Mouse (Mus musculus) forebrain, embryonic 14.5 days (tissue): ENCODE results near the gene Nr1i2. TPM values are rescaled to one million over a fixed set of nuclear protein-coding genes. Genes with fewer than 3 reads are reported as not detected.

Experiments
- ATAC-seq: fragments of 200-750 bp; cut with Nextera tagmentation; 2 replicates; pipeline ENCODE4 v1.8.0; 2017; ENCODE audit warnings: mild to moderate bottlenecking, moderate library complexity
- DNase-seq: peaks from one replicate; pipeline ENCODE4 v3.0.0-alpha.2; 2015; ENCODE audit warnings: low spot score
- H3K27ac ChIP-seq: fragments of 300-500 bp; sonication (generic); 2 replicates; pipeline ENCODE4 v1.5.1; 2014; ENCODE audit warnings: low read depth, mild to moderate bottlenecking, control low read depth, low read length, moderate library complexity
- H3K27me3 ChIP-seq: fragments of 300-500 bp; sonication (generic); replicated peaks from 2 replicates; pipeline ENCODE4 v1.6.1; 2014; ENCODE audit warnings: low read length, control low read depth, mixed read lengths; ENCODE audit not compliant: control insufficient read depth, insufficient read depth
- H3K36me3 ChIP-seq: fragments of 300-500 bp; sonication (generic); 2 replicates; pipeline ENCODE4 v1.6.1; 2014; ENCODE audit warnings: low read length, control low read depth; ENCODE audit not compliant: control insufficient read depth, insufficient read depth
- H3K4me1 ChIP-seq: fragments of 300-500 bp; sonication (generic); 2 replicates; pipeline ENCODE4 v1.6.1; 2014; ENCODE audit warnings: antibody characterized with exemption, low read length, control low read depth; ENCODE audit not compliant: control insufficient read depth, insufficient read depth
- H3K4me2 ChIP-seq: fragments of 300-500 bp; sonication (generic); 2 replicates; pipeline ENCODE4 v1.6.1; 2014; ENCODE audit warnings: mild to moderate bottlenecking, control low read depth, low read length
- H3K4me3 ChIP-seq: fragments of 300-500 bp; sonication (generic); 2 replicates; pipeline ENCODE4 v1.5.1; 2014; ENCODE audit warnings: low read depth, low read length, control low read depth
- H3K9ac ChIP-seq: fragments of 300-500 bp; sonication (generic); 2 replicates; pipeline ENCODE4 v1.6.1; 2014; ENCODE audit warnings: mild to moderate bottlenecking, low read length, control low read depth, moderate library complexity
- H3K9me3 ChIP-seq: fragments of 300-500 bp; sonication (generic); replicated peaks from 2 replicates; pipeline ENCODE4 v1.6.1; 2016; ENCODE audit warnings: low read length, control low read depth, mixed read lengths; ENCODE audit not compliant: control insufficient read depth
- WGBS: fragments of 180-500 bp; shearing (Covaris S2); extraction: QIAGEN DNeasy Blood & Tissue Kit; methylation state at CpG from one replicate; pipeline ENCODE4 v1.1.7; 2014; 5-methylcytosine and 5-hydroxymethylcytosine counted together
- polyA plus RNA-seq: library from polyadenylated mRNA; unstranded; fragments of >200 nt; fragmentation: Nextera tagmentation; extraction: Ambion mirVana; gene quantifications from 2 replicates; pipeline ENCODE4 v1.2.1, GENCODE M21; 2014

The Nr1i2 gene
- polyA plus RNA-seq, 1 experiment from 2014 or later = not detected

DNA sequence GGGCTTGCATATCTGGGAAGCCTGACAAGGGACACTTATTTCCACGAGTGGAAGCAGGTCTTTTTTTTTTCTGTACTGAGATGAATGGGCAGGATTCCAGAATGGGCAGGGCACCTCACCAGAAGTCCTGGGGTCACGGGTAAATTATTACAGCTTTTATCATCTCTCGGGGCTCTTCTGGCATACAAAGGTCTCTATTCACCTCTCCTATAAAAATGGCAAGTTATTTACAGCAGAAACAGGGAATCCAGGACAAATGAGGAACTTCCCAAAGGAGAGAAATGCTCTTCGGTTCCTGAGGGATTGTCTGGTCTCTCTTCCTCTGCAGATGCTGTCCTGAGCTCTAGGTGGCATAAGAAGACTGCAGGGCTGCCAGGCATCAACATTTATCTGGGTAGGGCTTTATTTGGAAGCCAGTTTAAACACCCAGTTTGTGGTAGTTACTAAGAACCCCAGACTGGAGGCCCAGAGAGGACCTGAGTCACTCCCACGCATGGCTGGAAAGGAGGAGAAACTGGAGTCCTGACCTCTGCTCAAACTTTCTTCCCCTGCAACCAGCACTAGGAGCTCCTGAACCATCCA, 816 bp upstream of the Nr1i2 start:
- 57% methylated on average over 5 of the region's 5 CpGs for WGBS
- Histone ChIP-seq H3K4me3 (no peak overlapping the region), H3K4me1 (no peaks in the 10 kb centered on the region), H3K27ac (no peak overlapping the region), H3K4me2 (no peak overlapping the region), H3K9me3 (no peaks in the 10 kb centered on the region), H3K27me3 (no peaks in the 10 kb centered on the region), H3K9ac (no peak overlapping the region), H3K36me3 (no peaks in the 10 kb centered on the region)
- DNase-seq (no peak), ATAC-seq (no peak)

DNA sequence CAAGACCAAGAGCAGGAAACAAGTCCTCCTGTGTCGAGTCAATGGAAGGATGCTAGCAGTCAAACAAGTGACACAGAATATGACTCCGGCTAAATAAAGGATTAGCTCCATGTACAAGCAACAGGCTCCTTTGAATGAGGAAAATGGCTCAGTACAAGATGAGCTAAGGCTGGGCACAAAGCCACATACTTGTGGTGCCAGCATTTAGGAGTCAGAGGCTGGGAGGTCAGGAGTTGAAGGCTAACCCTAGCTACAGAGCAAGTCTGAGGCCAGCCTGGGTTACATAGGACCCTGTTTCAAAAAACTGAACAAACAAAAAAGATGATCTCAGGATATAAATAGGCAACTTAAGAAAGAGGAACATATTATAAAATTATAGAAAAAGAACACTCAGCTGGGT, 4.5 kb downstream of the Nr1i2 start:
- Histone ChIP-seq H3K27me3 (no peaks in the 10 kb centered on the region), H3K4me3 (no peak overlapping the region), H3K36me3 (no peaks in the 10 kb centered on the region), H3K4me1 (no peaks in the 10 kb centered on the region), H3K27ac (no peak overlapping the region), H3K4me2 (no peak overlapping the region), H3K9me3 (no peaks in the 10 kb centered on the region), H3K9ac (no peak overlapping the region)
- WGBS = 73% methylated on average over 2 of the region's 2 CpGs
- ATAC-seq = no peak
- no peak for DNase-seq

DNA sequence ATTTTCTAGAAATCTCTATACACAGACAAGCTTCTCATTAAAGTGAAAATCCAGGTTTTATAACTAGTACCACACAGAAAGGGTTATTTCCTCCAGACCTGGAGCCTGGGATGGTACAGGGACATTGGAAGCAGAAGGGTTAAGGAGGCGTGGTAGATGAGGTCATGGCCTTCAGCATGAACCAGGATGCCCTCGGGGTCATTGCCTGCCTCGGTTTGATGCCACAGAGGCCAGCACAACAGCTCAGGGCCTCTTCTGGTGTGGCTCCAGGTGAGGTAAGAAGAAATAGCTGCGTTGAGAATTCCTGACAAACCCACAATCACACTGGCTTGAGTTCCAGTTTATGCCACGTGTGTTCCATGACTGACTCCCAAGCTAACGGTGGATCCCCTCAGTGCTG, 5.8 kb downstream of the Nr1i2 start:
- H3K9ac ChIP-seq = no peak overlapping the region
- no peak for ATAC-seq
- H3K27ac ChIP-seq = no peak overlapping the region
- no peaks in the 10 kb centered on the region for H3K36me3 ChIP-seq
- WGBS = 41% methylated on average over 6 of the region's 6 CpGs
- DNase-seq = no peak
- no peak overlapping the region for H3K4me2 ChIP-seq
- H3K4me3 ChIP-seq = no peak overlapping the region
- H3K9me3 ChIP-seq = no peaks in the 10 kb centered on the region
- no peaks in the 10 kb centered on the region for H3K27me3 ChIP-seq
- H3K4me1 ChIP-seq = no peaks in the 10 kb centered on the region

DNA sequence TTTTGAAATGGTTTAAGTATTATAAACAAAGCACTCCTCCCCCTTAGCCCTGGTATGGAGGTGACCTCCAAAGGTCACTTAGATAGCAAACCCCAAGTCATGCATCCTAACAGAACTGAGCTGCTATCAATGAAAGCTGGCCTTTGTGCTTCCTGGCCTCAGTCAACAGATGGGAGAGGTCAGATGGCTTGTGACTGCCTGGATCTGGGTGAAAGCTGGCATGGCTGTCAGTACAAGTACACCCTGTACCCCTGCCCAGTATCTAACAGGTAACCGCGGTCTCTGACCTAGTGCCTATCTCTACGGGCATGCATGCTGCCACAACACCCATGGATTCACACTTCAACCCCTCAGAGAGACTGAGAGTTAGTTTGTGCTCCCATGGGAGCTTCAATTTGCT, 6.9 kb downstream of the Nr1i2 start:
- no peaks in the 10 kb centered on the region for H3K9me3 ChIP-seq
- ATAC-seq (no peak), DNase-seq (no peak)
- H3K36me3 ChIP-seq = no peaks in the 10 kb centered on the region
- no peaks in the 10 kb centered on the region for H3K4me1 ChIP-seq
- no peak overlapping the region for H3K9ac ChIP-seq
- H3K27ac ChIP-seq = no peak overlapping the region
- H3K4me3 ChIP-seq = no peak overlapping the region
- no peak overlapping the region for H3K4me2 ChIP-seq
- H3K27me3 ChIP-seq = no peaks in the 10 kb centered on the region
- WGBS = 91% methylated on average over 3 of the region's 3 CpGs

DNA sequence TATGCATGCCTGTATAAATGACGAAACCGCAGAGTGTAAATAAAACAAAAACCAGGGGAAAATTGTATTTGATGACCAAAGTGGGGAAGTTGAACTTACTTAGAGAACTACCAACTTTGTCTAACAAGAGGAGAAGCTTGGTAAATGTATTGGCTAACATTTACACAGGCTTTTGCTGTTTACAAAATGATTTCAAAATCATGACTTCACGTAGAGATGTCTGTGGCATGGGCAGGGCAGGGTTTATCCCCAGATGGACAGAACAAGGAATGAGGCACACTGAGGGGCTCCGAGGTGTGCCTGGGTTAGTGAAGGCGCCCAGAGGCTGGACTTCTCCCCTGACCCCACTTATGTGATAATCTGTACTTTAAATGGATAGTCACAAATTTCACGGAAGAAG, 7.3 kb downstream of the Nr1i2 start:
- Histone ChIP-seq H3K9ac (no peak overlapping the region), H3K36me3 (no peaks in the 10 kb centered on the region), H3K27ac (no peak overlapping the region), H3K4me2 (no peak overlapping the region), H3K27me3 (no peaks in the 10 kb centered on the region), H3K4me3 (no peak overlapping the region), H3K4me1 (no peaks in the 10 kb centered on the region), H3K9me3 (no peaks in the 10 kb centered on the region)
- DNase-seq = no peak
- 90% methylated on average over 6 of the region's 6 CpGs for WGBS
- no peak for ATAC-seq

DNA sequence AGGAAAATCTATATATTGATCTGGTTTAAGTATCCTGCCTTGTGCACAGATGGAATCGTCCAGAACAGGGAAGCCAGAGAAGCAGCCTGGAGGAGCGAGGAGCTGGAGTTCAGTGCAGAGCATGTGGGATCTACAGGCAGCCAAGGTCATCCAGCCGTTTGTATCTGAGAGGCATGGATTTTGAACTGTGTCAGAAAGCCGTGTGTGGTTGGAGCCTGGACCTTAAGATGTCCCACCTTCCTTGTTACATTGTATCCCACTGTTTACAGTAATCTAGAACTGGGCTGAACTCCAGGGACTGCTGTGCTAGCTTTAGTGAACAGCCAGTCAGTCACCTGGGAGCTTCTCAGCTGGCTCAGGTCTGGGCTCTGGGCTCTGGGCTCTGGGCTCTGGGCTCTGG, 8.1 kb downstream of the Nr1i2 start:
- H3K4me3 ChIP-seq = no peak overlapping the region
- H3K36me3 ChIP-seq = no peaks in the 10 kb centered on the region
- ATAC-seq (no peak), DNase-seq (no peak)
- H3K27ac ChIP-seq = no peak overlapping the region
- no peaks in the 10 kb centered on the region for H3K4me1 ChIP-seq
- WGBS = 77% methylated on average over 4 of the region's 4 CpGs
- H3K27me3 ChIP-seq = no peaks in the 10 kb centered on the region
- no peak overlapping the region for H3K9ac ChIP-seq
- no peak overlapping the region for H3K4me2 ChIP-seq
- no peaks in the 10 kb centered on the region for H3K9me3 ChIP-seq

DNA sequence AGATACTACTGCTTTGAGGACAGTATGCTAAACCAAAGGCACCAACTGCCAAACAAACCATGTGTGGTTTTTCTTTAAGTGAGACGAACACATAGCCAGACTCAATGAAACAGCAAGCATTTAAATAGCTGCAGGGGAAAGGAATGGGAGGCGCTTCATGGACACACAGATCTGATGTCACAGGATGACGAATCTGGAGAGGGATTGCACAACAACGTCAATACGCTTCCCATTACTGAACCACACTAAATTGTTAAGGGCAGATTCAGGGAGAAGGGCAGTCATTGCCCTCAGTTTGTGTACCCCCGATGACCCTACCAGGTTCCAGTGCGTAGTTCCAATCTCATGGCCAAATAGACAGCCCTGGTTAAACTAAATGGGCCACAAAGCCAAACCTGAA, 8.8 kb downstream of the Nr1i2 start:
- DNase-seq (no peak), ATAC-seq (no peak)
- no peaks in the 10 kb centered on the region for H3K4me1 ChIP-seq
- H3K9ac ChIP-seq = no peak overlapping the region
- H3K9me3 ChIP-seq = no peaks in the 10 kb centered on the region
- 87% methylated on average over 7 of the region's 7 CpGs for WGBS
- H3K4me2 ChIP-seq = no peak overlapping the region
- no peaks in the 10 kb centered on the region for H3K36me3 ChIP-seq
- no peak overlapping the region for H3K4me3 ChIP-seq
- no peaks in the 10 kb centered on the region for H3K27me3 ChIP-seq
- H3K27ac ChIP-seq = no peak overlapping the region

DNA sequence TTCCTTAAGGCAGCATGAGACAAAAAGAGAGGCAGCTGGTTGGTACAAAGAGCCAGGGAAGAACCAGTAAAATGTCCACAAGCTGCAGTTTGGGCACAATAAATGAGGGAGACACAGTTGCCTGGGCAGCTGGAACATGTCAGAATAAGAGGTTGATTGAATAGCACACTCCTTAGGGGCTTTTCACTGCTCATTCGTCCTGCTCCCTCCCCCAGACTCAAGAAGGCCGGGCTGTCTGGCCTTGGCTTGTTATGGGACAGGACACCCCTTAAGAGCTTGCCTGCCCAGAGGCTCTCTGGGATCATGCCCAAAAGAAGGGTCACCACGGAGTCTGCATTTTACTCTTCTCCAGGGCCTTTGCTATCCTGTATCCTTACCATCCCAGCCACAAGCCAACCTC, 11.3 kb downstream of the Nr1i2 start:
- no peaks in the 10 kb centered on the region for H3K4me1 ChIP-seq
- H3K9ac ChIP-seq = no peak overlapping the region
- H3K36me3 ChIP-seq = no peaks in the 10 kb centered on the region
- ATAC-seq (no peak), DNase-seq (no peak)
- no peaks in the 10 kb centered on the region for H3K27me3 ChIP-seq
- no peak overlapping the region for H3K4me3 ChIP-seq
- 38% methylated on average over 3 of the region's 3 CpGs for WGBS
- no peak overlapping the region for H3K4me2 ChIP-seq
- no peak overlapping the region for H3K27ac ChIP-seq
- H3K9me3 ChIP-seq = no peaks in the 10 kb centered on the region

DNA sequence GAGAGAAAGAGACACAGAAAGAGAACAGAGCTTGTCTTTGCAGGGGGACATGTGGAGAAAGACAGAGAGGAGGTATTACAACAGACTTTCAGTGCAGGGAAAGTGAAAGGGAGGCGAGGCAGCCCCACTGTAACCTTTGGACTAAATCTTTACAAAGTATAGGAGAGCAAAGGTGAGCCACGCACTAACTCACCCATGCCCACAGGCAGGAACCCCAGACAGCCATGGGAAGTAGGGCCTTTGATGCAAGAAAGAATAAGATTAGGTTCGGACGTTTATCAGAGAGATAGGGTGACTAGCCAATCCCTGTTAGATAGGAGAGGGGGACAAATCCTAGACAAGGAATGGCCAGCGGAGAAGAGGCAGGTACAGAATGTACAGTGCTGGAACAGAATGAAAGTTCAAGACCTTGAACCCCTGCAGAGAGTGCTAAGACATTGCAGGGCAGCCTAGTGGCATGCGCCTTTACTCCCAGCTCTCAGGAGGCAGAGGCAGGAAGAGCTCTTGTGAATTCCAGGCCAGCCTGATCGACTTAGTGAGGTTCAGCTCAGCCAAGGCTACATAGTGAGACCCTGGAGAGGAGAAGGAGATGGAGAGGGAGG, 12.0 kb downstream of the Nr1i2 start:
- WGBS = 80% methylated on average over 7 of the region's 7 CpGs
- H3K36me3 ChIP-seq = no peaks in the 10 kb centered on the region
- H3K4me1 ChIP-seq = no peaks in the 10 kb centered on the region
- no peak overlapping the region for H3K9ac ChIP-seq
- ATAC-seq = no peak
- no peak overlapping the region for H3K4me3 ChIP-seq
- no peak overlapping the region for H3K4me2 ChIP-seq
- no peak for DNase-seq
- H3K9me3 ChIP-seq = no peaks in the 10 kb centered on the region
- no peak overlapping the region for H3K27ac ChIP-seq
- H3K27me3 ChIP-seq = no peaks in the 10 kb centered on the region
